ENCODE assay signal across 8 mouse cellular contexts in the genomic region with DNA sequence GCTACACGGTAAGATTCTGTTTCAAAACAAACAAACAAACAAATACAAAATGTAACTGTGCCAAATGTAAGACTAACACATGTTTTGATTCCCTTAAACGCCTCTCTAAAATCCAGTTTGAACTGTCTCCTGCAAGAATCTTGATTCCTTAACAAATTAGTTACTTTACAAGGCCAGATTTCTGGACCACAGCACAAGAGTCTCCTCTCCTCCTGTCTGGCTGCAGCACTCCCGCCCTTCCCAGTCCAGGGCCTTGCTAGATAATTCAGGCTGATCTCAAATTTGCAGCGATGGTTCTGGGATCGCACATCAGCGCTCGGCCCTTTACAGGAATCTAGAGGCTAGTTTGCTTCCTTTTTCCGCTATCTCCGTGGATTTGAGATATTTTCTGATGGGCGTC. TPM values are rescaled to one million over a fixed set of nuclear protein-coding genes. Genes with fewer than 3 reads are reported as not detected.
A peak's percentile ranks its signal among the peaks of the same experiment; 100 is the strongest.
DNase-seq lines count a peak whose midpoint lies in the region; ATAC-seq and TF ChIP-seq lines count a peak whose summit lies in the region.

No protein-coding gene starts in this region.

- whole genome bisulfite sequencing in lung, embryonic 15.5 days, result 4% methylated on average over 10 of the region's 10 CpGs
- 7% methylated on average over 10 of the region's 10 CpGs for WGBS in embryonic facial prominence, embryonic 15.5 days
- WGBS in limb, embryonic 12.5 days, result 7% methylated on average over 10 of the region's 10 CpGs
- WGBS in small intestine, adult 2 months, result 7% methylated on average over 10 of the region's 10 CpGs

- no peak for TF ChIP-seq CTCF in small intestine, adult 2 months (IDR thresholded peaks at IDR 0.05; ENCODE audit: extremely low read depth, insufficient read length, insufficient replicate concordance, low read depth, low read length)

- H3K27ac ChIP-seq in lung, embryonic 15.5 days, result peak overlapping the region; percentile 80
- peak overlapping the region; percentile 90 for H3K27ac ChIP-seq in embryonic facial prominence, embryonic 15.5 days (replicated peaks)
- H3K27ac ChIP-seq in limb, embryonic 12.5 days, result no peak overlapping the region
- H3K27ac ChIP-seq in small intestine, adult 2 months (ENCODE audit: insufficient read depth, low read depth, low read length), result peak overlapping the region; percentile 79

- H3K4me3 ChIP-seq in lung, embryonic 15.5 days, result peak overlapping the region; percentile 78
- H3K4me3 ChIP-seq in embryonic facial prominence, embryonic 15.5 days (replicated peaks), result peak overlapping the region; percentile 71
- H3K4me3 ChIP-seq in limb, embryonic 12.5 days (replicated peaks), result peak overlapping the region; percentile 86
- H3K4me3 ChIP-seq in small intestine, adult 2 months (ENCODE audit: low read depth, low read length), result peak overlapping the region; percentile 84

- TF ChIP-seq POLR2A in small intestine, adult 2 months (IDR thresholded peaks at IDR 0.05; ENCODE audit: low read depth, low read length), result no peak

- no peak for ATAC-seq in lung, embryonic 15.5 days (ENCODE audit: borderline replicate concordance, extremely low read depth, low FRiP score, low TSS enrichment)
- ATAC-seq in embryonic facial prominence, embryonic 15.5 days (ENCODE audit: insufficient number of reproducible peaks, low FRiP score, low TSS enrichment, low read depth), result no peak
- no peak for ATAC-seq in limb, embryonic 12.5 days (ENCODE audit: insufficient number of reproducible peaks, insufficient read depth, low FRiP score, low TSS enrichment, low read depth)

- peaks cover 51% of the 10 kb centered on the region for H3K27me3 ChIP-seq in lung, embryonic 15.5 days
- H3K27me3 ChIP-seq in embryonic facial prominence, embryonic 15.5 days, result peaks cover 45% of the 10 kb centered on the region
- H3K27me3 ChIP-seq in limb, embryonic 12.5 days, result peaks cover 53% of the 10 kb centered on the region
- peaks cover 13% of the 10 kb centered on the region for H3K27me3 ChIP-seq in small intestine, adult 2 months (ENCODE audit: control insufficient read depth, insufficient read depth, low read length)

- no peaks in the 10 kb centered on the region for H3K9me3 ChIP-seq in lung, embryonic 15.5 days
- H3K9me3 ChIP-seq in embryonic facial prominence, embryonic 15.5 days (replicated peaks), result no peaks in the 10 kb centered on the region
- no peaks in the 10 kb centered on the region for H3K9me3 ChIP-seq in limb, embryonic 12.5 days

- DNase-seq in lung, postnatal 36 days, result no peak
- no peak for DNase-seq in retina, embryonic 14.5 days (ENCODE audit: low spot score)
- no peak for DNase-seq in adrenal gland, adult 2 months
- DNase-seq in layer of hippocampus, adult 8-10 months (ENCODE audit: low spot score in 2 of 2), result no peak

- peaks cover 36% of the 10 kb centered on the region for H3K4me1 ChIP-seq in lung, embryonic 15.5 days
- peaks cover 39% of the 10 kb centered on the region for H3K4me1 ChIP-seq in embryonic facial prominence, embryonic 15.5 days
- H3K4me1 ChIP-seq in limb, embryonic 12.5 days (replicated peaks), result peaks cover 24% of the 10 kb centered on the region
- peaks cover 26% of the 10 kb centered on the region for H3K4me1 ChIP-seq in small intestine, adult 2 months (ENCODE audit: control insufficient read depth, insufficient read depth, insufficient read length, low read length)

- peak overlapping the region; percentile 38 for H3K9ac ChIP-seq in lung, embryonic 15.5 days
- peak overlapping the region; percentile 28 for H3K9ac ChIP-seq in embryonic facial prominence, embryonic 15.5 days
- peak overlapping the region; percentile 35 for H3K9ac ChIP-seq in limb, embryonic 12.5 days (replicated peaks)

- H3K4me2 ChIP-seq in lung, embryonic 15.5 days, result peak overlapping the region; percentile 92
- peak overlapping the region; percentile 97 for H3K4me2 ChIP-seq in embryonic facial prominence, embryonic 15.5 days (replicated peaks)
- peak overlapping the region; percentile 99 for H3K4me2 ChIP-seq in limb, embryonic 12.5 days

- H3K36me3 ChIP-seq in lung, embryonic 15.5 days, result no peaks in the 10 kb centered on the region
- H3K36me3 ChIP-seq in embryonic facial prominence, embryonic 15.5 days, result peaks cover 14% of the 10 kb centered on the region; the same call in 1 of the 2 replicates
- H3K36me3 ChIP-seq in limb, embryonic 12.5 days, result peaks cover 15% of the 10 kb centered on the region
- H3K36me3 ChIP-seq in small intestine, adult 2 months (ENCODE audit: control insufficient read depth, insufficient read depth, low read length), result no peaks in the 10 kb centered on the region

RNA-seq across cellular contexts. Expression of a gene that starts 0.7 kb away (rescaled TPM):
- polyA plus RNA-seq in lung, embryonic 15.5 days (2015; fragmentation: Nextera tagmentation; extraction: Ambion mirVana), result 42.8 and 43.2 TPM in 2 replicates
- 43.2 and 44.9 TPM in 2 replicates for polyA plus RNA-seq in embryonic facial prominence, embryonic 15.5 days (2015; fragmentation: Nextera tagmentation; extraction: Ambion mirVana)
- polyA plus RNA-seq in limb, embryonic 12.5 days (2016; fragmentation: Nextera tagmentation; extraction: Ambion mirVana), result 43.6 and 46.5 TPM in 2 replicates
- 26.3 and 38.9 TPM in 2 replicates for polyA plus RNA-seq in small intestine, adult 2 months (2012; rRNA removed)
- 10 to 100 TPM; 86.9 to 90.5 TPM for total RNA-seq in adrenal gland, adult 2 months (2021)
- polyA plus RNA-seq in adrenal gland, adult 2 months (2012; rRNA removed), result 178 and 187 TPM in 2 replicates
- 10 to 100 TPM; 24.5 to 29.1 (median 27.6) TPM for total RNA-seq in layer of hippocampus, adult 8-10 months (2022)

RNA-seq across cellular contexts. Expression of a gene that starts 3.4 kb away (rescaled TPM):
- 0.11 and 0.15 TPM in 2 replicates for polyA plus RNA-seq in lung, embryonic 15.5 days (2015; fragmentation: Nextera tagmentation; extraction: Ambion mirVana)
- polyA plus RNA-seq in embryonic facial prominence, embryonic 15.5 days (2015; fragmentation: Nextera tagmentation; extraction: Ambion mirVana), result 0.24 and 0.25 TPM in 2 replicates
- polyA plus RNA-seq in limb, embryonic 12.5 days (2016; fragmentation: Nextera tagmentation; extraction: Ambion mirVana), result not detected in 2 replicates
- polyA plus RNA-seq in small intestine, adult 2 months (2012; rRNA removed), result 0.20 and 0.28 TPM in 2 replicates
- 1 to 10 TPM; 1.1 to 2.5 TPM for total RNA-seq in adrenal gland, adult 2 months (2021)
- 2.1 and 2.3 TPM in 2 replicates for polyA plus RNA-seq in adrenal gland, adult 2 months (2012; rRNA removed)
- 1 to 10 TPM in 3 of 4 experiments, under 1 TPM in 1; 0.83 to 1.4 (median 1.2) TPM for total RNA-seq in layer of hippocampus, adult 8-10 months (2022)

RNA-seq across cellular contexts. Expression of a gene that starts 5.4 kb away (rescaled TPM):
- 43.4 and 54.1 TPM in 2 replicates for polyA plus RNA-seq in lung, embryonic 15.5 days (2015; fragmentation: Nextera tagmentation; extraction: Ambion mirVana)
- 50.3 and 52.0 TPM in 2 replicates for polyA plus RNA-seq in embryonic facial prominence, embryonic 15.5 days (2015; fragmentation: Nextera tagmentation; extraction: Ambion mirVana)
- 40.4 and 43.1 TPM in 2 replicates for polyA plus RNA-seq in limb, embryonic 12.5 days (2016; fragmentation: Nextera tagmentation; extraction: Ambion mirVana)
- polyA plus RNA-seq in small intestine, adult 2 months (2012; rRNA removed), result 54.1 and 100 TPM in 2 replicates
- 10 to 100 TPM; 57.8 to 72.3 TPM for total RNA-seq in adrenal gland, adult 2 months (2021)
- 36.3 and 42.4 TPM in 2 replicates for polyA plus RNA-seq in adrenal gland, adult 2 months (2012; rRNA removed)
- 10 to 100 TPM; 36.2 to 41.6 (median 39.6) TPM for total RNA-seq in layer of hippocampus, adult 8-10 months (2022)

RNA-seq across cellular contexts. Expression of a gene that starts 11.8 kb away (rescaled TPM):
- polyA plus RNA-seq in lung, embryonic 15.5 days (2015; fragmentation: Nextera tagmentation; extraction: Ambion mirVana), result 20.4 and 22.5 TPM in 2 replicates
- polyA plus RNA-seq in embryonic facial prominence, embryonic 15.5 days (2015; fragmentation: Nextera tagmentation; extraction: Ambion mirVana), result 15.1 and 16.6 TPM in 2 replicates
- 8.0 and 8.1 TPM in 2 replicates for polyA plus RNA-seq in limb, embryonic 12.5 days (2016; fragmentation: Nextera tagmentation; extraction: Ambion mirVana)
- polyA plus RNA-seq in small intestine, adult 2 months (2012; rRNA removed), result 11.8 and 19.1 TPM in 2 replicates
- total RNA-seq in adrenal gland, adult 2 months (2021), result 10 to 100 TPM; 38.0 to 42.5 TPM
- polyA plus RNA-seq in adrenal gland, adult 2 months (2012; rRNA removed), result 102 and 120 TPM in 2 replicates
- 10 to 100 TPM in 2 of 4 experiments, 1 to 10 TPM in 2; 7.3 to 22.9 (median 15.2) TPM for total RNA-seq in layer of hippocampus, adult 8-10 months (2022)

RNA-seq across cellular contexts. Expression of a gene that starts 13.6 kb away (rescaled TPM):
- 35.1 and 37.5 TPM in 2 replicates for polyA plus RNA-seq in lung, embryonic 15.5 days (2015; fragmentation: Nextera tagmentation; extraction: Ambion mirVana)
- polyA plus RNA-seq in embryonic facial prominence, embryonic 15.5 days (2015; fragmentation: Nextera tagmentation; extraction: Ambion mirVana), result 32.0 and 33.6 TPM in 2 replicates
- polyA plus RNA-seq in limb, embryonic 12.5 days (2016; fragmentation: Nextera tagmentation; extraction: Ambion mirVana), result 54.3 and 55.7 TPM in 2 replicates
- polyA plus RNA-seq in small intestine, adult 2 months (2012; rRNA removed), result 0.22 and 0.46 TPM in 2 replicates
- total RNA-seq in adrenal gland, adult 2 months (2021), result 1 to 10 TPM; 3.6 to 5.9 TPM
- 0.38 and 0.71 TPM in 2 replicates for polyA plus RNA-seq in adrenal gland, adult 2 months (2012; rRNA removed)
- 1 to 10 TPM; 2.5 to 5.4 (median 3.9) TPM for total RNA-seq in layer of hippocampus, adult 8-10 months (2022)
